Mouse (Mus musculus) cerebellum, adult 2 months (tissue): ENCODE data around the gene Phlpp2.

ENCODE experiments used
- CTCF ChIP-seq: fragments of 200-500 bp; IDR thresholded peaks from 2 replicates; pipeline ENCODE4 v1.5.1; 2011; ENCODE audit warnings: low read depth, mild to moderate bottlenecking, control low read depth, low read length, moderate library complexity, borderline replicate concordance; ENCODE audit not compliant: insufficient read depth
- POLR2A ChIP-seq: fragments of 200-500 bp; IDR thresholded peaks from 2 replicates; pipeline ENCODE4 v1.6.1; 2011; ENCODE audit warnings: low read length, control low read depth, borderline replicate concordance; ENCODE audit not compliant: insufficient read depth

DNA sequence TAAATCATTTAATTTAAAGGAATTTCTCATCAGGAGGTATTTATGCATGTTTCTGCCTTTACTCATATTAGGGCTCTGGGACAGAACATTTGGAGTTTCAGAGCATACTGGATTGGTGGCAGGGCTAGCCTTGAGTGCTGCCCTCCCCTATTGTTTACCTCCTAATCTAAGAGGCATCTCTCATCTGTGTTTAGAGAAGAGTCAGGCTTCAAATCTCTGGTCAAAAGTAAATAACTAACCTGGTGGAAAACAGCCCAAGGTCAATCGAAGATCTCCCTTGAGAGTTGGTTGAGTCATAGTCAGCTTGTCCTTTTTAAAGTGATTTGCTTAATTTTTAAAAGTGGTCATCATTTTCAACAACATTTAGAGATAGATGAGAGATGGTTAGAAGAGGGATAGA is 124.6 kb downstream of the Phlpp2 start:
- TF ChIP-seq POLR2A (no peak), CTCF (no peak)
